Mouse (Mus musculus): ENCODE measurements around the gene Yipf1. TPM values are rescaled to one million over a fixed set of nuclear protein-coding genes. Genes with fewer than 3 reads are reported as not detected.
"Not testable (repeated sequence)": the region's sequence is repeated elsewhere in the genome, so short reads cannot be mapped to it uniquely, and the experiment has no call there.

Gene Yipf1
- total and polyA plus RNA-seq, 2 experiments: 38.7 to 52.3 TPM

GRCm38 (mm10) chr4:107353612-107354011 is 39.4 kb downstream of the Yipf1 start:
- peaks cover 4% of the 10 kb centered on the region for H3K4me1 ChIP-seq (ENCODE audit: control insufficient read depth, insufficient read depth, low read length)
- H3K27ac ChIP-seq (replicated peaks; ENCODE audit: insufficient read depth, low read depth, low read length): no peak overlapping the region
- TF ChIP-seq POLR2A (IDR thresholded peaks at IDR 0.05; ENCODE audit: extremely low read depth, insufficient read depth, low read length) (no peak), CTCF (IDR thresholded peaks at IDR 0.05; ENCODE audit: low read depth, low read length) (no peak)
- H3K4me3 ChIP-seq (ENCODE audit: insufficient read depth, low read depth, low read length): no peak overlapping the region
- H3K9ac ChIP-seq (ENCODE audit: low read depth, low read length): no peak overlapping the region
- WGBS: 30% methylated on average over 3 of the region's 3 CpGs
- DNase-seq (ENCODE audit: extremely low read depth, low read depth, low spot score): peak; percentile 90
- no peaks in the 10 kb centered on the region for H3K79me2 ChIP-seq (ENCODE audit: control insufficient read depth, insufficient read depth, low read length)
- no peaks in the 10 kb centered on the region for H3K27me3 ChIP-seq (ENCODE audit: control insufficient read depth, insufficient read depth, low read length)
- peaks cover 5% of the 10 kb centered on the region; the same call in 1 of the 2 replicates for H3K36me3 ChIP-seq (ENCODE audit: control insufficient read depth, insufficient read depth, low read length)

GRCm38 (mm10) chr4:107354126-107354525 is 40.0 kb downstream of the Yipf1 start:
- Histone ChIP-seq H3K27ac (replicated peaks; ENCODE audit: insufficient read depth, low read depth, low read length) (no peak overlapping the region), H3K9ac (ENCODE audit: low read depth, low read length) (no peak overlapping the region), H3K4me1 (ENCODE audit: control insufficient read depth, insufficient read depth, low read length) (peaks cover 4% of the 10 kb centered on the region), H3K36me3 (ENCODE audit: control insufficient read depth, insufficient read depth, low read length) (peaks cover 5% of the 10 kb centered on the region; the same call in 1 of the 2 replicates), H3K4me3 (ENCODE audit: insufficient read depth, low read depth, low read length) (no peak overlapping the region), H3K27me3 (ENCODE audit: control insufficient read depth, insufficient read depth, low read length) (no peaks in the 10 kb centered on the region), H3K79me2 (ENCODE audit: control insufficient read depth, insufficient read depth, low read length) (no peaks in the 10 kb centered on the region)
- TF ChIP-seq CTCF (IDR thresholded peaks at IDR 0.05; ENCODE audit: low read depth, low read length): no peak
- no peak for TF ChIP-seq POLR2A (IDR thresholded peaks at IDR 0.05; ENCODE audit: extremely low read depth, insufficient read depth, low read length)
- DNase-seq (ENCODE audit: extremely low read depth, low read depth, low spot score): no peak
- 90% methylated on average over 5 of the region's 5 CpGs for WGBS

GRCm38 (mm10) chr4:107354543-107354942 is 40.4 kb downstream of the Yipf1 start:
- Histone ChIP-seq H3K27ac (replicated peaks; ENCODE audit: insufficient read depth, low read depth, low read length) (no peak overlapping the region), H3K27me3 (ENCODE audit: control insufficient read depth, insufficient read depth, low read length) (no peaks in the 10 kb centered on the region), H3K79me2 (ENCODE audit: control insufficient read depth, insufficient read depth, low read length) (no peaks in the 10 kb centered on the region), H3K9ac (ENCODE audit: low read depth, low read length) (no peak overlapping the region), H3K4me3 (ENCODE audit: insufficient read depth, low read depth, low read length) (no peak overlapping the region), H3K36me3 (ENCODE audit: control insufficient read depth, insufficient read depth, low read length) (peaks cover 5% of the 10 kb centered on the region; the same call in 1 of the 2 replicates), H3K4me1 (ENCODE audit: control insufficient read depth, insufficient read depth, low read length) (peaks cover 4% of the 10 kb centered on the region)
- no peak for TF ChIP-seq CTCF (IDR thresholded peaks at IDR 0.05; ENCODE audit: low read depth, low read length)
- no peak for TF ChIP-seq POLR2A (IDR thresholded peaks at IDR 0.05; ENCODE audit: extremely low read depth, insufficient read depth, low read length)
- WGBS: 61% methylated on average over 4 of the region's 4 CpGs
- DNase-seq (ENCODE audit: extremely low read depth, low read depth, low spot score): no peak

GRCm38 (mm10) chr4:107357172-107357571 is 43.0 kb downstream of the Yipf1 start:
- not testable (repeated sequence) for H3K36me3 ChIP-seq (ENCODE audit: control insufficient read depth, insufficient read depth, low read length); H3K4me3 ChIP-seq (ENCODE audit: insufficient read depth, low read depth, low read length); H3K4me1 ChIP-seq (ENCODE audit: control insufficient read depth, insufficient read depth, low read length); H3K9ac ChIP-seq (ENCODE audit: low read depth, low read length); H3K27ac ChIP-seq (replicated peaks; ENCODE audit: insufficient read depth, low read depth, low read length); DNase-seq (ENCODE audit: extremely low read depth, low read depth, low spot score); H3K79me2 ChIP-seq (ENCODE audit: control insufficient read depth, insufficient read depth, low read length); H3K27me3 ChIP-seq (ENCODE audit: control insufficient read depth, insufficient read depth, low read length)
- 86% methylated on average over 8 of the region's 8 CpGs for WGBS

GRCm38 (mm10) chr4:107358460-107358859 is 44.3 kb downstream of the Yipf1 start:
- Histone ChIP-seq H3K27ac (replicated peaks; ENCODE audit: insufficient read depth, low read depth, low read length) (no peak overlapping the region), H3K79me2 (ENCODE audit: control insufficient read depth, insufficient read depth, low read length) (no peaks in the 10 kb centered on the region), H3K36me3 (ENCODE audit: control insufficient read depth, insufficient read depth, low read length) (no peaks in the 10 kb centered on the region; the same call in 1 of the 2 replicates), H3K4me3 (ENCODE audit: insufficient read depth, low read depth, low read length) (no peak overlapping the region), H3K4me1 (ENCODE audit: control insufficient read depth, insufficient read depth, low read length) (peaks cover 2% of the 10 kb centered on the region), H3K9ac (ENCODE audit: low read depth, low read length) (no peak overlapping the region), H3K27me3 (ENCODE audit: control insufficient read depth, insufficient read depth, low read length) (no peaks in the 10 kb centered on the region)
- DNase-seq (ENCODE audit: extremely low read depth, low read depth, low spot score): no peak
- no peak for TF ChIP-seq POLR2A (IDR thresholded peaks at IDR 0.05; ENCODE audit: extremely low read depth, insufficient read depth, low read length)
- WGBS: 96% methylated on average over 3 of the region's 3 CpGs

- no peaks in the 10 kb centered on the region for H3K79me2 ChIP-seq (ENCODE audit: control insufficient read depth, insufficient read depth, low read length)
- DNase-seq (ENCODE audit: extremely low read depth, low read depth, low spot score): no peak
- 89% methylated on average over 7 of the region's 7 CpGs for WGBS
Measured at GRCm38 (mm10) chr4:107360457-107361145, 46.4 kb downstream of the Yipf1 start.

More at GRCm38 (mm10) chr4:107360457-107361145, 46.4 kb downstream of the Yipf1 start:
- Histone ChIP-seq H3K4me3 (ENCODE audit: insufficient read depth, low read depth, low read length) (no peak overlapping the region), H3K36me3 (ENCODE audit: control insufficient read depth, insufficient read depth, low read length) (no peaks in the 10 kb centered on the region; the same call in 1 of the 2 replicates), H3K27me3 (ENCODE audit: control insufficient read depth, insufficient read depth, low read length) (no peaks in the 10 kb centered on the region), H3K9ac (ENCODE audit: low read depth, low read length) (no peak overlapping the region), H3K27ac (replicated peaks; ENCODE audit: insufficient read depth, low read depth, low read length) (no peak overlapping the region), H3K4me1 (ENCODE audit: control insufficient read depth, insufficient read depth, low read length) (no peaks in the 10 kb centered on the region)
- TF ChIP-seq CTCF (IDR thresholded peaks at IDR 0.05; ENCODE audit: low read depth, low read length) (no peak), POLR2A (IDR thresholded peaks at IDR 0.05; ENCODE audit: extremely low read depth, insufficient read depth, low read length) (no peak)
